Mouse (Mus musculus): ENCODE results near the gene Plcd3. TPM values are rescaled to one million over a fixed set of nuclear protein-coding genes. Genes with fewer than 3 reads are reported as not detected.

Plcd3 gene
- total RNA-seq, 2 experiments from 2014 or later = 3.8 to 4.0 TPM

DNA sequence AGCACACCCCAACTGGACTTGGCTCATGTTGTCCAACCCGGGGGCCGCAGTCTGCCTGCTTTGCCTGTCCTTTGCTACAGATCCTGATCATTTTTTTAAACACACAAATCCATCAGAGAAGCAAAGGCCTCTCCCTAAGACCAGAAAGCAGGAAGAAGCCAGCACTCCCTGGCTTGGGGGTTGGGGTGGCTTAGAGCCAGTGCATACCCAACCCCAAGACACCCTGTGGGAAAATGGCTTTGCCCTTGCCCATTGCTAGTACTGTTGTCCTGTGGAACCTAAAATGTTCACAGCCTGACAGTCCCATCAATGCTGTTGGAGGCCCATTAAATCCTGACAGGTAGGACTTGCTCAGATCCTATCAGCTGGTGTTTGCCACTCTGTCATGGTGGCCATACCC lies 31.7 kb downstream of the Plcd3 start:
- peak; percentile 3 to 9 for DNase-seq
- intact Hi-C loops (cut with DNase I) = no loop called here

DNA sequence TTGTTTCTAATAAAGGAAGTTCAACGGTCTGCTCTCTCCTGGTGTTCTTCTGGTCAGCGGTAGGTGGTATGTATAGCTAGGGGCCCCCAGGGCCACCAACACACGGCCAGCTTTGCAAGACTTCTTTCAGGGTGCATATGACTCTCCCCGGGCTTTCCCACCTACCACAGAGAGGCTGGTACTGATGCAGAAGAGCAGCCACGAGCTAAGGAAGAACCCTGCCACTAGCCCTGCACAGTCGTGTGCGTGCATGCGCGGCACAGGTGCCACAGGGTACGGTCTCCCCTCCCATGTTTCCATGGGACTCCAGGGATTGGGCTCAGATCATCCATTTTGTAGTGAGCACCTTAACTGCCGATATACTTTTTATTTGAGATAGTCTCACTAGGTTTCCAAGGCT lies 32.6 kb downstream of the Plcd3 start:
- DNase-seq = peak in 1 of 2 experiments; percentile 10
- intact Hi-C loops (cut with DNase I) = no loop called here

DNA sequence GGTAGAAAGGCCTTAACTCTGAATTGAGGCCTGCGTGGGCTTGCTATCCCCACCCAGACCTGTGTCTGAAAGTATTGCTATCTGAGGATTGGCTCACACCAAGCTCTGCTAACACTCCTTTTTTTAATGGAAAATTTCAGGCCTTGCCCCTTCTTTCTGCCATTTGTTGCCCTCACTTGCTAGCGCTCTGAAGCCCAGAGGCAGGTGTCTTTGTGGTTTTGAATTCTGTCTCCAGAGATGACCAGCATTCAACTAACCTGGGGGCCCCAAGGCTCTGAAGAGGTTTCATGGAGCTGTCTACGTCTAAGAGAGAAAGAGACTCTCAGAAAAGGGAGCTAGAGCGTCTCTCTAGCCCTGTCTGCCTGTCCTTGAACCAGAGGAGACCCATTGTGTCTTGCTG lies 33.2 kb downstream of the Plcd3 start:
- intact Hi-C loops (cut with DNase I) = no loop called here
- no peak for DNase-seq

GRCm38 (mm10) chr11:103067457-103068001 lies 33.9 kb downstream of the Plcd3 start:
- intact Hi-C loops (cut with DNase I) = no loop called here
- DNase-seq = peak; percentile 81 to 82

DNA sequence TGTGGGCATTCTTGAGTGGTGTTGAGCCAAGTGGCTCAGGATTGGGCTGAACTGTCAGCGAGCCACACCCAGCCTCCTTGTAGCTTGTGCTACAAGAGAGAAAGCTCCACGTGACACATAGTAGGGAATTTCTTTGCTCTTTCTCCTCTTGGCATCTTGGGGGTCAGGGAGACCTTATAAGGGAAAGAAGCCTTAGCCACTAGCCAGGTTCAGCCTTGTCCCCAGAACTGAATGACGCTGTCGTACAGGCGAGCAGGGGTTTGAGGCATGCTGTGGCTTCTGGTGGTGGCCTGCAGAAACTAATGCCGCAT lies 34.5 kb downstream of the Plcd3 start:
- intact Hi-C loops (cut with DNase I) = no loop called here
- no peak for DNase-seq

- no peak for DNase-seq
- intact Hi-C loops (cut with DNase I) = no loop called here
Observed at GRCm38 (mm10) chr11:103066191-103067050, 35.0 kb downstream of the Plcd3 start.

- intact Hi-C loops (cut with DNase I) = no loop called here
- DNase-seq = no peak
Observed at GRCm38 (mm10) chr11:103058499-103059085, 42.9 kb downstream of the Plcd3 start.

DNA sequence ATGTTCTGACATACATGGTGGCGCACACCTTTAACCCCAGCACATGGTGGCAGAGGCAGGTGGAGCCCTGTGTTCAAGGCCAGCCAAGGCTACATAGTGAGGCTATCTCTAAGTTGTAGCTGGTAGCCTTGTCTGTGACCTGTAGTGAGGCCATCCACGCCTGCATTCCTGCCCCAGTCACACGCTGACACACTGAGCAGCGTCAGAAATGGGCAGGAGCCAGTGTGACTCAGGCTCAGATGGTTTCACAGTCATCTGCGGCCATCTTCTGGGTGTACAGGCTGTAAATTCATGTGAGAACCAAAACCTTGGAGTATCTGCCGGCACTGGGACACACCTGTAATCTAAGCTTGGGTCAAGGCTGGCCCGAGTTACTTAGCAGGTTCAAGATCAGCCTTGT lies 44.8 kb downstream of the Plcd3 start:
- intact Hi-C loops (cut with DNase I) = no loop called here
- DNase-seq = no peak

DNA sequence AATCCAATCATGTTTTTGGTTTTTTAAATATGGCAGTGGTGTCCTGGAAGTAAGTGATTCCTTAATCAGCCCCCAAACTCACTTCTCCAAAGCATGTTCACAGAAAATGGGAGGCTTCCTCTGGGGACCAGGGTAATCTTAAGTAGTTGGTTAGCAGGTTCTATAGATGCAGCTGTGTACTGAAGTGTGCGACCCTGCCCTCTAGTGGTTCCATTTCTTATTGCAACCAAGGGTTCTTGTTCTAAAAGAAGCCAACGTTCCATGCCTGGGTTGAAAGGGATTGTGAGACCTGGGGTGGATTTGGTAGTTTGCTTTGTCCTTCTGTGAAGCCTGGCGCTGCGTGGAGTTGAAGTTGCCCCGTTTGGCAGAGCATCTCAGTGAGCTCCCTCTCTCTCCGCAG lies 46.7 kb downstream of the Plcd3 start:
- intact Hi-C loops (cut with DNase I) = loop anchor here (5.0 kb wide), 2 partner anchors 57 to 157 kb away; no protein-coding TSS in a partner anchor

GRCm38 (mm10) chr11:103053191-103054076 lies 48.0 kb downstream of the Plcd3 start:
- intact Hi-C loops (cut with DNase I) = loop anchor here (5.0 kb wide), 2 partner anchors 56 to 156 kb away; no protein-coding TSS in a partner anchor
- DNase-seq = no peak

More for the DNA sequence above, 46.7 kb downstream of the Plcd3 start:
- DNase-seq = peak in 1 of 2 experiments; percentile 48

DNA sequence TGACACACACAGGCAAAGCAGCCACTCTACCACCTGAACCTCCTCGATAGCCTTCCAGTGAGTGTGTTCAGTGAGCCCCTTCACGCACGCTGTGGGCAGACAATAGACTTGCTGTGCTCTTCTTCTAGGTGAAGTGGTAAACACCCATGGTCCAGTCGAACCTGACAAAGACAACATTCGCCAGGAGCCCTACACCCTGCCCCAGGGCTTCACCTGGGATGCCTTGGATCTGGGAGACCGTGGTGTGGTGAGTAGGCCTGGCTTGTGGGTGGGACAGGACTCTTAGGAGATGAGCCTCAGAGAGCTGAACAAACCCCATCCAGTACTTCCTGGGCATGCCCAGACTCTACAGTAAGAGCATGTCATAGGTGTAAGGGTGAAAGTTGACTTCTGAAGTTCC lies 49.4 kb downstream of the Plcd3 start:
- DNase-seq = no peak
- intact Hi-C loops (cut with DNase I) = loop anchor here (5.0 kb wide), 2 partner anchors 55 to 155 kb away; no protein-coding TSS in a partner anchor

DNA sequence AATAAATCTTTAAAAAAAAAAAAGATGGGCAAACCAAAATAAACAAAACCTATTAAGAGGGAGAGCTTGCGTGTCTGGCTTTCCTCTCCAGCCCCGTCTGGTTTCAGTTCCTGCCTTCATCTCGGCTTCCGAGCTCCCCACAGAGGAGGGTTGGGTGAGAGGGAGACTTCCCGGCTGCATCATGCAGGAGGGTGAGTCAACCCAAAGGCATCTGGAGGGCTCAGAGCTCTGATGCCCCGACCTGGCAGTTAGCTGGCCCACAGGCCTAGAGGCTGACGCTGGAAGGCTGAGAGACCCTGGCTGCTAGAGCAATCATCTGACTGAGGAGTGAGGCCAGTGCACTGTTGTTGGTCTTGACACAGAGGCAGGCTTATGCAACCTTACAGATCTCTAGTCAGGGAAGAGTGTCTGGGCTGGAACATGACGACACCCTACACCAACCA lies 50.2 kb downstream of the Plcd3 start:
- intact Hi-C loops (cut with DNase I) = loop anchor here (5.0 kb wide), 2 partner anchors 54 to 154 kb away; no protein-coding TSS in a partner anchor
- peak; percentile 66 to 74 for DNase-seq

- intact Hi-C loops (cut with DNase I) = loop anchor here (5.0 kb wide), 2 partner anchors 53 to 153 kb away; no protein-coding TSS in a partner anchor
- peak; percentile 39 to 54 for DNase-seq
Observed at GRCm38 (mm10) chr11:103050153-103050552, 51.3 kb downstream of the Plcd3 start.

DNA sequence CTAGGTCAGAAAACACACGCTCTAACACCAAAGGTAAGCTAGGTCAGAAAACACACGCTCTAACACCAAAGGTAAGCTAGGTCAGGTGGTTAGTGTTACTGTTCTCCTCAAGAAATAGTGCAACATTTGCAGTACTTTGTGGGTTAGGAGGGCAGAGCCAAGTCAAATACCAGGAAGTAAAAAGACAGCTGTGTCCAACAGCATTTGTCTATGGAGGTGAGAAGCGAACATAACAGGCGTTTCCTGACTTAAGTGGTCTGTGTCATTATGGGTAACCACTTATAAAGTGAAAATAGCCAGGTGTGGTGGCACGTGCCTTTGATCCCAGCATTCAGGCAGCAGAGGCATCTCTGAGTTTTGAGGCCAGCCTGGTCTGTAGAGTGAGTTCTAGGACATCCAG lies 51.8 kb downstream of the Plcd3 start:
- intact Hi-C loops (cut with DNase I) = loop anchor here (5.0 kb wide), 2 partner anchors 52 to 152 kb away; no protein-coding TSS in a partner anchor
- DNase-seq = no peak

- no peak for DNase-seq
- intact Hi-C loops (cut with DNase I) = no loop called here
Observed at GRCm38 (mm10) chr11:103046286-103046685, 55.2 kb downstream of the Plcd3 start.

- no peak for DNase-seq
- intact Hi-C loops (cut with DNase I) = no loop called here
Observed at GRCm38 (mm10) chr11:103043982-103044381, 57.5 kb downstream of the Plcd3 start.

DNA sequence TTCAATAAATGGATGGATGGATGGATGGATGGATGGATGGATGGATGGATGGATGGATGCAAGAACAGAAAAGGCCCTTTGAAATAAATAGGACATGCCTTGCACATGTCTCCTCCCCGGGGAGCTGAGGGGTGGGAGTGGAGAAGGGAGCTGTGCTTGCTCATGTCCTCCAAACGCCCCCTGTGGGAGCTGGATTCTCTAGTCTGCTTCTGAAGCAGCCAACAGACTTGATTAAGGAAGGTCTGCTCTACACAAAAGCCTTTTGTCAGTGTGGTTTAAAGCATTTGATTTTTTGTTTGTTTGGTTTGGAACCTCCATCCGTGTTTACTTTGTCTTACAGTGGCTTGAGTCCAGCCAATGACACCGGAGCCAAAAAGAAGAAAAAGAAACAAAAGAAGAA lies 58.6 kb downstream of the Plcd3 start:
- intact Hi-C loops (cut with DNase I) = no loop called here
- DNase-seq = no peak

GRCm38 (mm10) chr11:103038037-103038436 lies 63.4 kb downstream of the Plcd3 start:
- intact Hi-C loops (cut with DNase I) = no loop called here

GRCm38 (mm10) chr11:103036881-103037465 lies 64.5 kb downstream of the Plcd3 start:
- intact Hi-C loops (cut with DNase I) = no loop called here
- no peak for DNase-seq

More at GRCm38 (mm10) chr11:103038037-103038436, 63.4 kb downstream of the Plcd3 start:
- no peak for DNase-seq

GRCm38 (mm10) chr11:103035007-103035406 lies 66.5 kb downstream of the Plcd3 start:
- DNase-seq = no peak
- intact Hi-C loops (cut with DNase I) = no loop called here

Measured in gastrocnemius, postnatal 36 days (tissue).